Mouse (Mus musculus) spleen, adult 2 months (tissue): ENCODE measurements around the gene Coro6.

Source experiments
- CTCF ChIP-seq: fragments of 200-500 bp; IDR thresholded peaks from 2 replicates; pipeline ENCODE4 v1.5.1; 2011; ENCODE audit warnings: mild to moderate bottlenecking, inconsistent platforms; ENCODE audit not compliant: insufficient read depth, insufficient read length, insufficient replicate concordance; ENCODE audit errors: extremely low read depth
- POLR2A ChIP-seq: fragments of 200-500 bp; IDR thresholded peaks from 2 replicates; pipeline ENCODE4 v1.6.1; 2011; ENCODE audit warnings: low read depth, low read length, inconsistent platforms

DNA sequence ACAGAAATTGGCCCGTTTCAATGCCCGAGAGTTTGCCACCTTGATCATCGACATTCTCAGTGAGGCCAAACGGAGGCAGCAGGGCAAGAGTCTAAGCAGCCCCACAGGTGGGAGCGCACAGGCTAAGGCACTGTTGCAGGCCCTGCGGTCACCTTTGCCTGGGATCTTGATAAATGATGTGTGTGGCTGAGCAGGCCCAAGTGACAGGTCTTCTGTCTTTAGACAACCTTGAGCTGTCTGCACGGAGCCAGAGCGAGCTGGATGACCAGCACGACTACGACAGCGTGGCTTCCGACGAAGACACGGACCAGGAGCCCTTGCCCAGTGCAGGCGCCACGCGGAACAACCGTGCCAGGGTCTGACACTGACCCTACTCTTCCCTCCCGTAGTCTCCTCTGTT, 42.2 kb downstream of the Coro6 start:
- TF ChIP-seq POLR2A: no peak
- no peak for TF ChIP-seq CTCF
